Mouse (Mus musculus) cortical plate, adult 2 months (tissue): ENCODE data around the gene Bloc1s6.

ENCODE experiments used
- CTCF ChIP-seq: fragments of 200-500 bp; IDR thresholded peaks from 2 replicates; pipeline ENCODE4 v1.5.1; 2011; ENCODE audit warnings: mild to moderate bottlenecking, control low read depth, low read length; ENCODE audit not compliant: insufficient read depth; ENCODE audit errors: extremely low read depth
- POLR2A ChIP-seq: fragments of 200-500 bp; IDR thresholded peaks from 2 replicates; pipeline ENCODE4 v1.6.1; 2011; ENCODE audit warnings: mild to moderate bottlenecking, low read length, control low read depth; ENCODE audit not compliant: insufficient read depth; ENCODE audit errors: extremely low read depth

DNA sequence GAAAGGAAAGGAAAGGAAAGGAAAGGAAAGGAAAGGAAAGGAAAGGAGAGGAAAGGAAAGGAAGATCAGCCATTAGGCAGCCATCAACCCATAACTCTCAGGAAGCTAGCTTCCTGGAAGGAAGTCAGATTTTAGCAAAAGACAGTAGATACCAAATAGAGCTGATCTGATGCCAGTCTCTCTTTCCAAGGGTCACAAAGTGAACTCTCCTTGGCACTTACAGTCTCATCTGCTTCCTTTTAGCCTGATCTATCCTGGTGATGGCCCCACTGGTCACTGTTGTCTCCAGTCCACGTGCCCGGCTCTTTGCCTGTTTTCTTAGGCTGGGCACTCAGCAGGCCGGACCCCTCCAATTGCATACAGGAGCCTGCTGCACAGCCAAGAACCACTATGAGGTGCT lies 46.4 kb downstream of the Bloc1s6 start:
- TF ChIP-seq POLR2A (no peak), CTCF (no peak)
